Mouse (Mus musculus) myocyte (in vitro differentiated cells): ENCODE results near the gene Meis1.

Source experiments
- MAX ChIP-seq: IDR thresholded peaks from one replicate; pipeline ENCODE4 v1.6.1; 2011; ENCODE audit warnings: low read depth, mild to moderate bottlenecking, control low read depth
- POLR2A ChIP-seq: IDR thresholded peaks from one replicate; pipeline ENCODE4 v1.6.1; 2011; ENCODE audit warnings: low read depth, mild to moderate bottlenecking, control low read depth, moderate library complexity; ENCODE audit not compliant: insufficient read length

GRCm38 (mm10) chr11:18923274-18923673, 95.5 kb downstream of the Meis1 start:
- TF ChIP-seq MAX (no peak), POLR2A (no peak)
